Mouse (Mus musculus): ENCODE measurements at regions not wholly inside any gene's neighbourhood (a gene's known extent, or its start where the extent isn't known, plus 50 kb on each side); places are given as distances from the start of the nearest gene placed in this dataset.

GRCm38 (mm10) chr13:92986719-92987553 lies 142.4 kb downstream of the Mtx3 start:
- peak; percentile 80 to 87 for DNase-seq

- peak; percentile 11 to 14 for DNase-seq
These were observed 143.1 kb downstream of the Mtx3 start for GRCm38 (mm10) chr13:92987691-92988090.

GRCm38 (mm10) chr13:92988600-92988999 lies 144.0 kb downstream of the Mtx3 start:
- DNase-seq = no peak

GRCm38 (mm10) chr13:92990316-92991206 lies 146.0 kb downstream of the Mtx3 start:
- no peak for DNase-seq
